Mouse (Mus musculus) gastrocnemius, postnatal 25 days (tissue): ENCODE results near the gene Atp1b2. TPM values are rescaled to one million over a fixed set of nuclear protein-coding genes. Genes with fewer than 3 reads are reported as not detected.
"Not testable (repeated sequence)": the region's sequence is repeated elsewhere in the genome, so short reads cannot be mapped to it uniquely, and the experiment has no call there.

ENCODE experiments used
- DNase-seq: peaks from one replicate; pipeline ENCODE4 v3.0.0; 2022
- long read RNA-seq, 2 experiments: library from polyadenylated mRNA; stranded (forward); transcript quantifications; one replicate each; pipeline ENCODE4 v2.0.0; 2021
- total RNA-seq, 2 experiments: library from RNA; stranded (reverse); gene quantifications; 1 replicate in 1 of 2; 2 replicates in 1 of 2; pipeline ENCODE4 v1.2.3; 2021

The Atp1b2 gene
- 100 to 1,000 TPM; 365 to 378 TPM for total RNA-seq
- long read RNA-seq, experiment 1, transcript Atp1b2-204 (6 exons, 711 nt), result minor isoform, 5 of 264 reads
- long read RNA-seq, experiment 1, transcript Atp1b2-201 (7 exons, 2,842 nt), result major isoform, 189 of 264 reads
- long read RNA-seq, experiment 1, partial matches to known transcripts, result 12 of 264 reads
- long read RNA-seq, experiment 1, other reads (novel, unspliced or antisense), result 58 of 264 reads
- long read RNA-seq, experiment 2, transcript Atp1b2-204 (6 exons, 711 nt), result minor isoform, 8 of 405 reads
- long read RNA-seq, experiment 2, transcript Atp1b2-201 (7 exons, 2,842 nt), result major isoform, 324 of 405 reads
- long read RNA-seq, experiment 2, partial matches to known transcripts, result 20 of 405 reads
- long read RNA-seq, experiment 2, other reads (novel, unspliced or antisense), result 53 of 405 reads

GRCm38 (mm10) chr11:69605726-69606490, at the start of gene Atp1b2:
TSS of gene Atp1b2 (minus strand) at chr11:69605942.
- peak; percentile 80 for DNase-seq

GRCm38 (mm10) chr11:69654760-69655159, 49.0 kb upstream of the Atp1b2 start:
- no peak for DNase-seq

GRCm38 (mm10) chr11:69653399-69653798, 47.7 kb upstream of the Atp1b2 start:
- DNase-seq, result no peak

- no peak for DNase-seq
Measured at GRCm38 (mm10) chr11:69645860-69646259, 40.1 kb upstream of the Atp1b2 start.

GRCm38 (mm10) chr11:69635471-69635870, 29.7 kb upstream of the Atp1b2 start:
- DNase-seq, result no peak

GRCm38 (mm10) chr11:69633128-69633866, 27.6 kb upstream of the Atp1b2 start:
- no peak for DNase-seq

- peak; percentile 100 for DNase-seq
Measured at GRCm38 (mm10) chr11:69632284-69633089, 26.7 kb upstream of the Atp1b2 start, which contains the start of gene Fxr2. TSS of gene Fxr2 (plus strand) at chr11:69632990.

GRCm38 (mm10) chr11:69629802-69630201, 24.1 kb upstream of the Atp1b2 start:
- DNase-seq, result no peak

- peak; percentile 46 for DNase-seq
Measured at GRCm38 (mm10) chr11:69628286-69628685, 22.5 kb upstream of the Atp1b2 start.

- DNase-seq, result not testable (repeated sequence)
Measured at GRCm38 (mm10) chr11:69624339-69624738, 18.6 kb upstream of the Atp1b2 start.

- no peak for DNase-seq
Measured at GRCm38 (mm10) chr11:69623006-69623405, 17.3 kb upstream of the Atp1b2 start.

- no peak for DNase-seq
Measured at GRCm38 (mm10) chr11:69622406-69622805, 16.7 kb upstream of the Atp1b2 start.

- DNase-seq, result peak; percentile 64
Measured at GRCm38 (mm10) chr11:69621571-69622268, 16.0 kb upstream of the Atp1b2 start, which contains the start of gene Sat2. TSS of gene Sat2 (plus strand) at chr11:69622024.

GRCm38 (mm10) chr11:69620394-69621081, 14.8 kb upstream of the Atp1b2 start:
- no peak for DNase-seq

- no peak for DNase-seq
Measured at GRCm38 (mm10) chr11:69617805-69618204, 12.1 kb upstream of the Atp1b2 start, which contains the start of gene Shbg. TSS of gene Shbg (minus strand) at chr11:69617905.

- no peak for DNase-seq
Measured at GRCm38 (mm10) chr11:69616781-69617180, 11.0 kb upstream of the Atp1b2 start.

GRCm38 (mm10) chr11:69614257-69614588, 8.5 kb upstream of the Atp1b2 start:
- not testable (repeated sequence) for DNase-seq

- DNase-seq, result peak; percentile 68
Measured at GRCm38 (mm10) chr11:69613553-69614256, 8.0 kb upstream of the Atp1b2 start.

- DNase-seq, result no peak
Measured at GRCm38 (mm10) chr11:69610899-69611298, 5.2 kb upstream of the Atp1b2 start.

- DNase-seq, result no peak
Measured at GRCm38 (mm10) chr11:69609416-69609815, 3.7 kb upstream of the Atp1b2 start.
